28 mouse cellular contexts compared by ENCODE assay signal in genomic region chr11:111996395-111996794, GRCm38 (mm10).
DNase-seq lines count a peak whose midpoint lies in the region; ATAC-seq and TF ChIP-seq lines count a peak whose summit lies in the region.
"Had no signal": no experiment of that assay in that cellular context is flagged by ENCODE, and none has a peak within 500 bp of the region (broad histone marks: within the 10 kb centered on the region; RNA-seq: fewer than 3 reads in every experiment).

No protein-coding gene starts in this region.

- H3K4me1 ChIP-seq in lung, embryonic 16.5 days (replicated peaks; ENCODE audit: control insufficient read depth, insufficient read depth, low read length), result no peaks in the 10 kb centered on the region
- H3K4me1 ChIP-seq: forebrain, embryonic 15.5 days; hindbrain, embryonic 13.5 days; liver, embryonic 13.5 days; megakaryocyte, embryonic 14.5 days; midbrain, embryonic 12.5 days; neural tube, embryonic 12.5 days; stomach, embryonic 15.5 days had no signal

- peak overlapping the region; percentile 4; the same call in 1 of the 2 replicates for H3K27ac ChIP-seq in lung, embryonic 16.5 days (ENCODE audit: low read length)
- H3K27ac ChIP-seq: forebrain, embryonic 15.5 days; heart, adult 2 months; hindbrain, embryonic 13.5 days; limb, embryonic 12.5 days; liver, embryonic 13.5 days; midbrain, embryonic 12.5 days; neural tube, embryonic 12.5 days; stomach, embryonic 15.5 days had no signal

- H3K9me3 ChIP-seq in lung, embryonic 16.5 days (ENCODE audit: control insufficient read depth, low read length), result no peaks in the 10 kb centered on the region
- H3K9me3 ChIP-seq: forebrain, embryonic 15.5 days; heart, embryonic 12.5 days; hindbrain, embryonic 13.5 days; limb, embryonic 12.5 days; liver, embryonic 13.5 days; midbrain, embryonic 12.5 days; neural tube, embryonic 12.5 days; stomach, embryonic 15.5 days had no signal

- no peak overlapping the region for H3K4me3 ChIP-seq in lung, embryonic 16.5 days (ENCODE audit: low read length)
- H3K4me3 ChIP-seq: forebrain, embryonic 15.5 days; heart, adult 2 months; heart, embryonic 12.5 days; hindbrain, embryonic 13.5 days; limb, embryonic 12.5 days; liver, embryonic 13.5 days; megakaryocyte, embryonic 14.5 days; midbrain, embryonic 12.5 days; myocyte; neural tube, embryonic 12.5 days; stomach, embryonic 15.5 days had no signal

- H3K9ac ChIP-seq in lung, embryonic 16.5 days (ENCODE audit: low read length), result no peak overlapping the region
- H3K9ac ChIP-seq: forebrain, embryonic 15.5 days; heart, embryonic 12.5 days; hindbrain, embryonic 13.5 days; limb, embryonic 12.5 days; liver, embryonic 13.5 days; midbrain, embryonic 12.5 days; neural tube, embryonic 12.5 days; stomach, embryonic 15.5 days had no signal

- no peaks in the 10 kb centered on the region for H3K27me3 ChIP-seq in lung, embryonic 16.5 days (ENCODE audit: control insufficient read depth, insufficient read depth, low read depth, low read length)
- H3K27me3 ChIP-seq: forebrain, embryonic 15.5 days; heart, embryonic 12.5 days; hindbrain, embryonic 13.5 days; limb, embryonic 12.5 days; liver, embryonic 13.5 days; megakaryocyte, embryonic 14.5 days; midbrain, embryonic 12.5 days; neural tube, embryonic 12.5 days; stomach, embryonic 15.5 days had no signal

- WGBS in lung, embryonic 16.5 days, result 35% methylated on average over 4 of the region's 4 CpGs

- no peak for TF ChIP-seq CTCF in brain, embryonic 14.5 days (IDR thresholded peaks at IDR 0.05; ENCODE audit: borderline replicate concordance, extremely low read depth, insufficient read depth, insufficient read length)

- H3K4me2 ChIP-seq in lung, embryonic 16.5 days (ENCODE audit: low read depth, low read length), result no peak overlapping the region
- H3K4me2 ChIP-seq: forebrain, embryonic 15.5 days; heart, embryonic 12.5 days; hindbrain, embryonic 13.5 days; limb, embryonic 12.5 days; liver, embryonic 13.5 days; midbrain, embryonic 12.5 days; neural tube, embryonic 12.5 days; stomach, embryonic 15.5 days had no signal

- no peaks in the 10 kb centered on the region for H3K36me3 ChIP-seq in lung, embryonic 16.5 days (ENCODE audit: control insufficient read depth, insufficient read depth, low read length)
- H3K36me3 ChIP-seq: forebrain, embryonic 15.5 days; heart, embryonic 12.5 days; hindbrain, embryonic 13.5 days; limb, embryonic 12.5 days; liver, embryonic 13.5 days; midbrain, embryonic 12.5 days; neural tube, embryonic 12.5 days; stomach, embryonic 15.5 days had no signal

- peak; percentile 7 for DNase-seq in layer of hippocampus, adult 9-11 months
- DNase-seq in layer of hippocampus, adult 9-10 months (ENCODE audit: low spot score), result no peak
- DNase-seq in lung, postnatal 14 days, result no peak
- DNase-seq in brain, adult 2 months (ENCODE audit: low read depth, low spot score), result peak; percentile 20
- peak; percentile 29 for DNase-seq in brain, embryonic 14.5 days (ENCODE audit: low read depth)
- no peak for DNase-seq in liver
- DNase-seq: adrenal gland, postnatal 25 days; B cell, adult 2 months; cerebellum, adult 8-10 months; cerebellum, postnatal 25 days; heart, adult 2 months; heart, postnatal 4 days; kidney, adult 9 months; kidney, postnatal 14 days; layer of hippocampus, postnatal 36 days; liver, embryonic 13.5 days; thymus, postnatal 14 days had no signal

- TF ChIP-seq POLR2A in brain, embryonic 14.5 days (IDR thresholded peaks at IDR 0.05; ENCODE audit: borderline replicate concordance, extremely low read depth, insufficient read depth, insufficient read length, poor library complexity, severe bottlenecking), result no peak

- peak; percentile 93 for ATAC-seq in lung, embryonic 16.5 days (ENCODE audit: low read depth)
- ATAC-seq: forebrain, embryonic 15.5 days; intestine, embryonic 16.5 days had no signal

Comparison
In these comparisons a context has a peak if more than half of its experiments do, and no peak if none do; other contexts are left out.
1. DNase-seq: peak in layer of hippocampus, adult 9-11 months (single experiment), brain, adult 2 months (single experiment) and brain, embryonic 14.5 days (single experiment); none in layer of hippocampus, adult 9-10 months (single experiment), lung, postnatal 14 days (single experiment) and liver (single experiment).